Mouse (Mus musculus) monocyte, adult 5-6 weeks (primary cell): ENCODE data around the gene Uckl1. TPM values are rescaled to one million over a fixed set of nuclear protein-coding genes. Genes with fewer than 3 reads are reported as not detected.

Experiments used
- ATAC-seq: fragments of 153-309, 156-312 bp; replicated peaks from 2 replicates; pipeline ENCODE4 v1.8.0; 2017; ENCODE audit warnings: mild to moderate bottlenecking; ENCODE audit not compliant: low TSS enrichment, insufficient number of reproducible peaks, severe bottlenecking, poor library complexity, low FRiP score
- total RNA-seq: library from RNA; stranded (forward); fragments of 200-1000, 200-491, 200-594 nt; gene quantifications from 3 replicates; pipeline ENCODE4 v1.2.3, GENCODE M21; 2017

Gene Uckl1
- total RNA-seq, 1 experiment from 2014 or later, result 106 TPM

- ATAC-seq, result no peak
Measured at GRCm38 (mm10) chr2:181576613-181577012, 8.1 kb downstream of the Uckl1 start.

- no peak for ATAC-seq
Measured at GRCm38 (mm10) chr2:181574921-181575545, 9.7 kb downstream of the Uckl1 start.

GRCm38 (mm10) chr2:181573961-181574360 is 10.7 kb downstream of the Uckl1 start:
- ATAC-seq, result no peak

- ATAC-seq, result no peak
Measured at GRCm38 (mm10) chr2:181572921-181573920, 11.5 kb downstream of the Uckl1 start.

GRCm38 (mm10) chr2:181571941-181572670 is 12.6 kb downstream of the Uckl1 start:
- ATAC-seq, result no peak

- ATAC-seq, result no peak
Measured at GRCm38 (mm10) chr2:181570921-181571595, 13.6 kb downstream of the Uckl1 start.

GRCm38 (mm10) chr2:181570375-181570774 is 14.3 kb downstream of the Uckl1 start:
- no peak for ATAC-seq

GRCm38 (mm10) chr2:181569856-181570255 is 14.8 kb downstream of the Uckl1 start:
- no peak for ATAC-seq

GRCm38 (mm10) chr2:181568272-181569008 is 16.3 kb downstream of the Uckl1 start:
- ATAC-seq, result no peak

GRCm38 (mm10) chr2:181567338-181567737 is 17.4 kb downstream of the Uckl1 start:
- ATAC-seq, result no peak

GRCm38 (mm10) chr2:181553772-181554171 is 30.9 kb downstream of the Uckl1 start:
- no peak for ATAC-seq

GRCm38 (mm10) chr2:181550233-181550632 is 34.5 kb downstream of the Uckl1 start:
- no peak for ATAC-seq

- ATAC-seq, result no peak
Measured at GRCm38 (mm10) chr2:181548682-181549081, 36.0 kb downstream of the Uckl1 start.

- ATAC-seq, result no peak; the same call in 1 of the 2 replicates
Measured at GRCm38 (mm10) chr2:181548227-181548626, 36.5 kb downstream of the Uckl1 start.

- ATAC-seq, result no peak
Measured at GRCm38 (mm10) chr2:181546142-181546541, 38.5 kb downstream of the Uckl1 start.

GRCm38 (mm10) chr2:181541761-181542380 is 42.8 kb downstream of the Uckl1 start:
- no peak for ATAC-seq

- ATAC-seq, result no peak
Measured at GRCm38 (mm10) chr2:181537444-181538047, 47.1 kb downstream of the Uckl1 start.
